Mouse (Mus musculus): Measurements from ENCODE around the gene Galt. TPM values are rescaled to one million over a fixed set of nuclear protein-coding genes. Genes with fewer than 3 reads are reported as not detected.

The Galt gene
- polyA plus RNA-seq, 1 experiment = 103 TPM

- H3K4me3 ChIP-seq (replicated peaks; ENCODE audit: extremely low read depth, low read depth, low read length) = no peak overlapping the region
- TF ChIP-seq POLR2A (IDR thresholded peaks at IDR 0.05; ENCODE audit: borderline replicate concordance, extremely low read depth, low read depth, low read length) (no peak), CTCF (IDR thresholded peaks at IDR 0.05; ENCODE audit: insufficient read depth, low read length) (no peak)
- peaks cover 3% of the 10 kb centered on the region; the same call in 1 of the 2 replicates for H3K4me1 ChIP-seq (ENCODE audit: control insufficient read depth, insufficient read depth, low read length)
- DNase-seq = no peak
- 93% methylated on average over 13 of the region's 13 CpGs for WGBS
Measured at GRCm38 (mm10) chr4:41739260-41739659, 15.8 kb upstream of the Galt start.

- Histone ChIP-seq H3K4me3 (replicated peaks; ENCODE audit: extremely low read depth, low read depth, low read length) (peak overlapping the region; percentile 85), H3K4me1 (ENCODE audit: control insufficient read depth, insufficient read depth, low read length) (peaks cover 3% of the 10 kb centered on the region; the same call in 1 of the 2 replicates)
- WGBS = under 1% methylated on average over 48 of the region's 48 CpGs
- no peak for DNase-seq
- TF ChIP-seq CTCF (IDR thresholded peaks at IDR 0.05; ENCODE audit: insufficient read depth, low read length) (no peak), POLR2A (IDR thresholded peaks at IDR 0.05; ENCODE audit: borderline replicate concordance, extremely low read depth, low read depth, low read length) (no peak)
Measured at GRCm38 (mm10) chr4:41740380-41741157, 14.5 kb upstream of the Galt start.

GRCm38 (mm10) chr4:41741158-41741560, 13.9 kb upstream of the Galt start:
- under 1% methylated on average over 27 of the region's 27 CpGs for WGBS
- Histone ChIP-seq H3K4me1 (ENCODE audit: control insufficient read depth, insufficient read depth, low read length) (peaks cover 3% of the 10 kb centered on the region; the same call in 1 of the 2 replicates), H3K4me3 (replicated peaks; ENCODE audit: extremely low read depth, low read depth, low read length) (peak overlapping the region; percentile 85)
- peak; percentile 91 for DNase-seq
- TF ChIP-seq POLR2A (IDR thresholded peaks at IDR 0.05; ENCODE audit: borderline replicate concordance, extremely low read depth, low read depth, low read length) (peak; percentile 92; the same call in 1 of the 2 replicates), CTCF (IDR thresholded peaks at IDR 0.05; ENCODE audit: insufficient read depth, low read length) (no peak)

- no peak for DNase-seq
- TF ChIP-seq POLR2A (IDR thresholded peaks at IDR 0.05; ENCODE audit: borderline replicate concordance, extremely low read depth, low read depth, low read length) (no peak), CTCF (IDR thresholded peaks at IDR 0.05; ENCODE audit: insufficient read depth, low read length) (no peak)
- no peak overlapping the region for H3K4me3 ChIP-seq (replicated peaks; ENCODE audit: extremely low read depth, low read depth, low read length)
- WGBS = 71% methylated on average over 2 of the region's 2 CpGs
- H3K4me1 ChIP-seq (ENCODE audit: control insufficient read depth, insufficient read depth, low read length) = peaks cover 3% of the 10 kb centered on the region; the same call in 1 of the 2 replicates
Measured at GRCm38 (mm10) chr4:41744131-41744530, 10.9 kb upstream of the Galt start.

- no peak for TF ChIP-seq POLR2A (IDR thresholded peaks at IDR 0.05; ENCODE audit: borderline replicate concordance, extremely low read depth, low read depth, low read length)
- no peak for TF ChIP-seq CTCF (IDR thresholded peaks at IDR 0.05; ENCODE audit: insufficient read depth, low read length)
- peaks cover 3% of the 10 kb centered on the region; the same call in 1 of the 2 replicates for H3K4me1 ChIP-seq (ENCODE audit: control insufficient read depth, insufficient read depth, low read length)
- no peak overlapping the region for H3K4me3 ChIP-seq (replicated peaks; ENCODE audit: extremely low read depth, low read depth, low read length)
- 79% methylated on average over 1 of the region's 1 CpGs for WGBS
- no peak for DNase-seq
Measured at GRCm38 (mm10) chr4:41745021-41745420, 10.0 kb upstream of the Galt start.

GRCm38 (mm10) chr4:41755338-41756305, 594 bp downstream of the Galt start, which contains the start of gene Sigmar1:
Gene Sigmar1, minus strand, starts transcription at chr4:41756157.
- peak; percentile 91 for DNase-seq
- Histone ChIP-seq H3K4me3 (replicated peaks; ENCODE audit: extremely low read depth, low read depth, low read length) (peak within 1 kb of the TSS; percentile 91), H3K4me1 (ENCODE audit: control insufficient read depth, insufficient read depth, low read length) (peaks cover 4% of the 10 kb centered on the region; the same call in 1 of the 2 replicates)
- under 1% methylated on average over 57 of the region's 57 CpGs for WGBS
- TF ChIP-seq CTCF (IDR thresholded peaks at IDR 0.05; ENCODE audit: insufficient read depth, low read length) = peak; percentile 84
- peak; percentile 72; the same call in 1 of the 2 replicates for TF ChIP-seq POLR2A (IDR thresholded peaks at IDR 0.05; ENCODE audit: borderline replicate concordance, extremely low read depth, low read depth, low read length)

GRCm38 (mm10) chr4:41756440-41756839, 1.4 kb downstream of the Galt start:
- peaks cover 8% of the 10 kb centered on the region for H3K4me1 ChIP-seq (ENCODE audit: control insufficient read depth, insufficient read depth, low read length)
- no peak for TF ChIP-seq POLR2A (IDR thresholded peaks at IDR 0.05; ENCODE audit: borderline replicate concordance, extremely low read depth, low read depth, low read length)
- WGBS = 63% methylated on average over 8 of the region's 8 CpGs
- no peak for DNase-seq
- H3K4me3 ChIP-seq (replicated peaks; ENCODE audit: extremely low read depth, low read depth, low read length) = peak overlapping the region; percentile 26

- Histone ChIP-seq H3K4me1 (ENCODE audit: control insufficient read depth, insufficient read depth, low read length) (peaks cover 12% of the 10 kb centered on the region), H3K4me3 (replicated peaks; ENCODE audit: extremely low read depth, low read depth, low read length) (no peak overlapping the region)
- TF ChIP-seq POLR2A (IDR thresholded peaks at IDR 0.05; ENCODE audit: borderline replicate concordance, extremely low read depth, low read depth, low read length) (no peak), CTCF (IDR thresholded peaks at IDR 0.05; ENCODE audit: insufficient read depth, low read length) (no peak)
- DNase-seq = no peak
- WGBS = 95% methylated on average over 13 of the region's 13 CpGs
Measured at GRCm38 (mm10) chr4:41757321-41757720, 2.3 kb downstream of the Galt start.

- Histone ChIP-seq H3K4me3 (replicated peaks; ENCODE audit: extremely low read depth, low read depth, low read length) (no peak overlapping the region), H3K4me1 (ENCODE audit: control insufficient read depth, insufficient read depth, low read length) (peaks cover 12% of the 10 kb centered on the region)
- TF ChIP-seq POLR2A (IDR thresholded peaks at IDR 0.05; ENCODE audit: borderline replicate concordance, extremely low read depth, low read depth, low read length) (no peak), CTCF (IDR thresholded peaks at IDR 0.05; ENCODE audit: insufficient read depth, low read length) (no peak)
- 80% methylated on average over 11 of the region's 11 CpGs for WGBS
- DNase-seq = no peak
Measured at GRCm38 (mm10) chr4:41758021-41758420, 3.0 kb downstream of the Galt start.
